Mouse (Mus musculus) liver, embryonic 14.5 days (tissue): ENCODE results near the gene Hils1. TPM values are rescaled to one million over a fixed set of nuclear protein-coding genes. Genes with fewer than 3 reads are reported as not detected.

Experiments
- ATAC-seq: fragments of 200-750 bp; cut with Nextera tagmentation; 2 replicates; pipeline ENCODE4 v1.8.0; 2017; ENCODE audit warnings: moderate number of reproducible peaks, mild to moderate bottlenecking, moderate library complexity; ENCODE audit not compliant: insufficient read depth
- DNase-seq, 3 experiments: peaks; one replicate each; pipeline ENCODE4 v3.0.0-alpha.2; 2012 to 2013; ENCODE audit warnings: low read depth in 3 of 3, low spot score in 3 of 3
- H3K27ac ChIP-seq: fragments of 300-500 bp; sonication (generic); 2 replicates; pipeline ENCODE4 v1.5.1; 2014; ENCODE audit warnings: moderate library complexity, mild to moderate bottlenecking, control low read depth, inconsistent platforms
- H3K27me3 ChIP-seq: fragments of 300-500 bp; sonication (generic); 2 replicates; pipeline ENCODE4 v1.6.1; 2014; ENCODE audit warnings: mild to moderate bottlenecking, low read length, moderate library complexity; ENCODE audit not compliant: control insufficient read depth, insufficient read depth
- H3K36me3 ChIP-seq: fragments of 300-500 bp; sonication (generic); replicated peaks from 2 replicates; pipeline ENCODE4 v1.6.1; 2014; ENCODE audit warnings: low read depth; ENCODE audit not compliant: control insufficient read depth, insufficient read depth
- H3K4me1 ChIP-seq, 2 experiments: fragments of 200-500 bp in 1 of 2; fragments of 300-500 bp in 1 of 2; sonication (generic) in 1 of 2; replicated peaks; 2 replicates each; pipeline ENCODE4 v1.6.1; 2012 to 2014; ENCODE audit warnings: antibody characterized with exemption in 1 of 2, inconsistent platforms in 1 of 2, low read length in 1 of 2; ENCODE audit not compliant: control insufficient read depth in 2 of 2, insufficient read depth in 2 of 2
- H3K4me2 ChIP-seq: fragments of 300-500 bp; sonication (generic); 2 replicates; pipeline ENCODE4 v1.6.1; 2014; ENCODE audit warnings: low read depth, mild to moderate bottlenecking, control low read depth, moderate library complexity
- H3K4me3 ChIP-seq, 2 experiments: fragments of 200-500 bp in 1 of 2; fragments of 300-500 bp in 1 of 2; sonication (generic) in 1 of 2; 2 replicates each; pipeline ENCODE4 v1.5.1; 2012 to 2014; ENCODE audit warnings: low read depth in 2 of 2, low read length in 2 of 2, mild to moderate bottlenecking in 2 of 2, control low read depth in 1 of 2, inconsistent platforms in 1 of 2, moderate library complexity in 1 of 2; ENCODE audit not compliant: insufficient read depth in 1 of 2
- H3K9ac ChIP-seq: fragments of 300-500 bp; sonication (generic); replicated peaks from 2 replicates; pipeline ENCODE4 v1.6.1; 2014; ENCODE audit warnings: mild to moderate bottlenecking, control low read depth, moderate library complexity
- H3K9me3 ChIP-seq: fragments of 300-500 bp; sonication (generic); 2 replicates; pipeline ENCODE4 v1.6.1; 2016; ENCODE audit warnings: low read length, mixed read lengths; ENCODE audit not compliant: control insufficient read depth
- CTCF ChIP-seq: IDR thresholded peaks from 2 replicates; pipeline ENCODE4 v1.5.1; 2016; ENCODE audit warnings: antibody characterized with exemption, low read depth, control low read depth
- EP300 ChIP-seq: IDR thresholded peaks from 2 replicates; pipeline ENCODE4 v1.6.1; 2016; ENCODE audit warnings: antibody characterized with exemption, low read depth
- WGBS: fragments of 180-500 bp; shearing (Covaris S2); extraction: QIAGEN DNeasy Blood & Tissue Kit; methylation state at CpG from one replicate; pipeline ENCODE4 v1.1.7; 2014; ENCODE audit not compliant: insufficient replicate concordance; 5-methylcytosine and 5-hydroxymethylcytosine counted together
- polyA plus RNA-seq, 2 experiments: library from polyadenylated mRNA; depleted of rRNA in 1 of 2; stranded (reverse) in 1 of 2; unstranded in 1 of 2; fragments of >200 nt; fragmentation: Nextera tagmentation in 1 of 2; extraction: Ambion mirVana in 1 of 2; gene quantifications; 2 replicates each; pipeline versions ENCODE4 v1.2.1 to v1.2.3; 2012 to 2014

The Hils1 gene
- polyA plus RNA-seq, 2 experiments = not detected

DNA sequence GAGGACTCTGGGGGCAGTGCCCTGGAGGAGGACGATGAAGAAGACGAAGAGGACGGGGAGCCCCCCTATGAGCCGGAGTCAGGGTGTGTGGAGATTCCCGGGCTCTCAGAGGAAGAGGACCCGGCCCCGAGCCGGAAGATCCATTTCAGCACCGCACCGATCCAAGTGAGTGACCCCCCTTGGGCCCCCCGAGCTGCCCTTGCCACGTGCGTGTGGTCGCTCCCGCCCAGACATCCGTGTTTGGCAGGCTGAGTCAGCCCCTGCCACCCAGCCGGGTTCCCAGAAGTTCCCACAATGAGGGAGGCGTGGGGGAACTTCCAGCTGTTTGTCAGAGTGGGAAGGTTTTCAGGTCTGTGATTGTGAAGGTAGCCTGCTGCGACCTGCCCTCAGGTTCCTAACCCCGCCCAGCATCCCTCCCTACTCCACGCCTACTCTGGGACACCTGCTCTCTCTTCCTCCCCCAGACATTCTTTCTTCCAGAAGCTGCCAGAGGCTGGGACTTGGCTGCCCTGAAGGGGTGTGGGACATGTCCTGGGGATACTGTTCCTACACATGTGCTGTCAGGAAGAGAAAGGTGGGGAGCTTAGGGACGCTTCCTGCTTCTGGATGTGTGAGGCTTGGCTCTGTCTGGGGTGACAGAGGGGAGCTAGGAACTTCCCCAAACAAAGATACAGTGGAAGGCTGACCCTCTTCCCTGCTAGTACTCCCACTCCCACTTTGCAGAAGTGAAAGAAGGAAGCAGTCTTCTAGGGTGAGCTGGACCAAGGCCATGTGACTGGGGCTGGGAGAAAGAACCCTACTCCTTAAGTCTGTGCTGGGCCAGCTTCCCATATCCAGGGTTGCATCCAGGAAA is 25.6 kb downstream of the Hils1 start:
- Histone ChIP-seq H3K27ac (peak overlapping the region; percentile 41; the same call in 1 of the 2 replicates), H3K4me1 (peaks cover 60 to 67% of the 10 kb centered on the region in 2 experiments), H3K9me3 (no peaks in the 10 kb centered on the region), H3K9ac (peak overlapping the region; percentile 96), H3K4me3 (peak overlapping the region; percentile 63 to 96), H3K36me3 (peaks cover 13% of the 10 kb centered on the region), H3K4me2 (peak overlapping the region; percentile 82), H3K27me3 (no peaks in the 10 kb centered on the region)
- ATAC-seq (no peak), DNase-seq (no peak)
- 2% methylated on average over 22 of the region's 22 CpGs for WGBS
- TF ChIP-seq CTCF = no peak
- no peak for TF ChIP-seq EP300

DNA sequence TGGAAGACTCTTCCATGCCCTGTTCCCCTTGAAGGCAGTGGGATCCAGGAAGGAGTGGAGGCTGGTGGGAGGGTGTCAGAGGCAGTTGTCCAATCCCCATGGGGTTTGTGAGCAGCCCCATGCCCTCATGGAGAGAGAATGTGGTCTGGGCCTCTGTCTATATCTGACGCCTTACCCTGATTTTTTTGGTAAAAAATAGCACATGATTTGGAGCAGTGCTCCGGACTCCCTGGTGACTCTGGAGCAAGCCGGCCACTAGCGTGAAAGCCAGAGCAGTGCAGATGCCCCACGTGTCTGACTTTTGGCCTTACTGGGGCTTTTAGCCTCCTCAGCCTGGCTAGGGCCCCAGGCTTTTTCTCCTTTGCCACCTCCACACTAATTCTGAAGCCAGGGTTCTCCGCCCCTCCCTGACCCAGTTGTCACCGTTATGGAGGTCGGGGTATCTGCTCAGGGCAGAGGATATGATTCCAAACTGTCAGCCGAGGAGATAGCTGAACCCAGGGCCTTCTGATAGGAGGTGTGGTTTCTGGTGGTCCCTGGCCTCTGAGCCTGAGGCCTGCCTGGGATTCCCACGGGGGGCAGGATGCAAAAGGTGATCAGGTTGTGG is 26.9 kb downstream of the Hils1 start:
- Histone ChIP-seq H3K27me3 (no peaks in the 10 kb centered on the region), H3K4me1 (peaks cover 55 to 66% of the 10 kb centered on the region in 2 experiments), H3K36me3 (peaks cover 19% of the 10 kb centered on the region), H3K4me2 (peak overlapping the region; percentile 82), H3K9me3 (no peaks in the 10 kb centered on the region), H3K9ac (peak overlapping the region; percentile 96), H3K4me3 (peak overlapping the region; percentile 63 to 96), H3K27ac (peak overlapping the region; percentile 54)
- ATAC-seq = no peak
- TF ChIP-seq EP300 = 0 out of 2 replicates have a peak, but pooled peaks have one; percentile 45
- no peak for TF ChIP-seq CTCF
- DNase-seq = no peak
- 14% methylated on average over 10 of the region's 10 CpGs for WGBS

DNA sequence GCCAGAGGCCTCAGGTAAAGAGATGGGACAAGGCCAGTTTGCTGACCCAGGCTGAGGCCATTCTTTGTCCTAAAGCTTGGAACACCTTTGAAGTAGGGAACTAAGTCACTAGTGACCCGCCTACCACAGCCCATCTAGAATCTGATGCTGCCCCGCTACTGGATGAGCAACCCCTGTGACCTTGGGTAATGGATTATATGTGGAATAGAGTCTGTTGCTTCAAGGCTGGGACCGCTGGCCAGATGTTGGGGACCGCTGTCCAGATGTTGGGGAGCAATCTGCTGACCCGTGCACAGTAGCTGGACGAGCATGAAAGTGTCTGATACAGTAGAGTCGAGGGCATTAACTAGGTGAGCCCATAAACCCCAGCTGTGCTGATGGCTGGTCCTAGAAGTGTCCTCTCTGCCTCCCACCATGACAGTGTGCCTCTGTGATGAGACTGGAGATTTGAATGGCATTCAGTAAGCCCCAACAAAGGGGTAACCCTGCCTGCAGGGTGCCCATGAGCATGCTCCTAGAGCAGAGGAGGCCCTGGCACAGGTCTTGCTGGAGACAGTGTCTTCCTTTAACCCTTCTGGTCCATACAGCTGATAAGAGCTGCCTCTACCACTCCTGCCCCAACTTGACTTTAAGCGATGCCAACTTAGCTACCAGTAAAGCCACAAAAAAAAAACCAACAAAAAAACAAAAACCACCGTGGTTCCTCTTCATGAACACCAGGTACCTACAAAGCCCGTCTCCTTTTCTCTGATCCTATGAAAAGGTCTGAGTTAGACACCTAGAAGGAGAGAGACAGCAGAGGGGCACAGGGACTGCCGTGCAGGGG is 27.8 kb downstream of the Hils1 start:
- DNase-seq (no peak), ATAC-seq (no peak)
- peaks cover 50 to 66% of the 10 kb centered on the region in 2 experiments for H3K4me1 ChIP-seq
- no peaks in the 10 kb centered on the region for H3K27me3 ChIP-seq
- no peaks in the 10 kb centered on the region for H3K9me3 ChIP-seq
- WGBS = 47% methylated on average over 11 of the region's 11 CpGs
- peaks cover 21% of the 10 kb centered on the region for H3K36me3 ChIP-seq
- peak overlapping the region; percentile 63 to 96 for H3K4me3 ChIP-seq
- peak overlapping the region; percentile 96 for H3K9ac ChIP-seq
- H3K4me2 ChIP-seq = peak overlapping the region; percentile 82
- H3K27ac ChIP-seq = peak overlapping the region; percentile 54
- no peak for TF ChIP-seq EP300
- TF ChIP-seq CTCF = no peak

DNA sequence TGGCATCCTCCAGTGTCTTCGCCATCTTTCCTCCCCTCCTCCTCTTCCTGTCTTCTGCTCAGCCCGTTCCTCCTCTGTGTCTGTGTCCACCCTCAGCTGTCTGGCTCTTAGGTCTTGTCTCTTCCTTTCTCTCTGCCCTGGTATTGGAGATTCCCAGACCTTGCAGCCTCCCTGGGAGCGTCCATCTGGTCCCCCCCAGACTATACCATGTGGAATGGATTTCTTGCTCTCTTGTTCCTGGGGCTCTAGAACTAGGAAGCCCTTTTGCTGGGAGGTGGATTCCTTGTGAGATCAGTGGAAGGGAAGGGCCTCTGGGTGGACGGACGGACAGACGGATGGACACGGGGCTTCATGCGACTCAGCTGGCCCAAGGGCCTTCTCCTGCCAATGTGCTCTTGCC is 28.7 kb downstream of the Hils1 start:
- peaks cover 53 to 71% of the 10 kb centered on the region in 2 experiments for H3K4me1 ChIP-seq
- peaks cover 21% of the 10 kb centered on the region for H3K36me3 ChIP-seq

More for the DNA sequence above, 28.7 kb downstream of the Hils1 start:
- Histone ChIP-seq H3K9me3 (no peaks in the 10 kb centered on the region), H3K4me3 (peak overlapping the region in 1 of 2 experiments; percentile 96; a peak in 1 of 4 replicates), H3K27ac (peak overlapping the region; percentile 80), H3K9ac (peak overlapping the region; percentile 96), H3K4me2 (peak overlapping the region; percentile 82), H3K27me3 (no peaks in the 10 kb centered on the region)
- WGBS = 77% methylated on average over 8 of the region's 8 CpGs
- ATAC-seq (no peak), DNase-seq (no peak)
- TF ChIP-seq CTCF (no peak), EP300 (no peak)
